Mouse (Mus musculus) bone marrow, adult 2 months (tissue): ENCODE measurements around the gene Tead2. TPM values are rescaled to one million over a fixed set of nuclear protein-coding genes. Genes with fewer than 3 reads are reported as not detected.
"Not testable (repeated sequence)": the region's sequence is repeated elsewhere in the genome, so short reads cannot be mapped to it uniquely, and the experiment has no call there.

Source experiments
- H3K27ac ChIP-seq: fragments of 200-500 bp; 2 replicates; pipeline ENCODE4 v1.5.1; 2012; ENCODE audit warnings: low read depth, mild to moderate bottlenecking, control low read depth, inconsistent platforms, low read length; ENCODE audit not compliant: control insufficient read depth, poor library complexity, insufficient read depth
- H3K4me1 ChIP-seq: fragments of 200-500 bp; 2 replicates; pipeline ENCODE4 v1.6.1; 2011; ENCODE audit warnings: low read length; ENCODE audit not compliant: control insufficient read depth, insufficient read depth
- H3K4me3 ChIP-seq: fragments of 200-500 bp; replicated peaks from 2 replicates; pipeline ENCODE3; 2011; ENCODE audit warnings: mild to moderate bottlenecking, low read depth, low read length, control low read depth; ENCODE audit not compliant: control insufficient read depth
- CTCF ChIP-seq: fragments of 200-500 bp; IDR thresholded peaks from 2 replicates; pipeline ENCODE4 v1.5.1; 2011; ENCODE audit warnings: low read length, control low read depth; ENCODE audit not compliant: control insufficient read depth, insufficient read depth
- POLR2A ChIP-seq: fragments of 200-500 bp; IDR thresholded peaks from 2 replicates; pipeline ENCODE4 v1.6.1; 2011; ENCODE audit warnings: low read depth, mild to moderate bottlenecking, control low read depth, low read length, borderline replicate concordance; ENCODE audit not compliant: control insufficient read depth
- WGBS: fragments of 180-500 bp; shearing (Covaris S2); methylation state at CpG from one replicate; pipeline ENCODE4 v1.1.7; 2018; 5-methylcytosine and 5-hydroxymethylcytosine counted together
- polyA plus RNA-seq: library from polyadenylated mRNA; stranded (reverse); fragments of >200 nt; gene quantifications from 2 replicates; pipeline ENCODE4 v1.2.4, GENCODE M21; 2011; ENCODE audit warnings: low replicate concordance; ENCODE audit not compliant: missing spikeins, insufficient read depth, insufficient read length

Tead2 gene
- 5.0 and 10.9 TPM in 2 replicates for polyA plus RNA-seq

DNA sequence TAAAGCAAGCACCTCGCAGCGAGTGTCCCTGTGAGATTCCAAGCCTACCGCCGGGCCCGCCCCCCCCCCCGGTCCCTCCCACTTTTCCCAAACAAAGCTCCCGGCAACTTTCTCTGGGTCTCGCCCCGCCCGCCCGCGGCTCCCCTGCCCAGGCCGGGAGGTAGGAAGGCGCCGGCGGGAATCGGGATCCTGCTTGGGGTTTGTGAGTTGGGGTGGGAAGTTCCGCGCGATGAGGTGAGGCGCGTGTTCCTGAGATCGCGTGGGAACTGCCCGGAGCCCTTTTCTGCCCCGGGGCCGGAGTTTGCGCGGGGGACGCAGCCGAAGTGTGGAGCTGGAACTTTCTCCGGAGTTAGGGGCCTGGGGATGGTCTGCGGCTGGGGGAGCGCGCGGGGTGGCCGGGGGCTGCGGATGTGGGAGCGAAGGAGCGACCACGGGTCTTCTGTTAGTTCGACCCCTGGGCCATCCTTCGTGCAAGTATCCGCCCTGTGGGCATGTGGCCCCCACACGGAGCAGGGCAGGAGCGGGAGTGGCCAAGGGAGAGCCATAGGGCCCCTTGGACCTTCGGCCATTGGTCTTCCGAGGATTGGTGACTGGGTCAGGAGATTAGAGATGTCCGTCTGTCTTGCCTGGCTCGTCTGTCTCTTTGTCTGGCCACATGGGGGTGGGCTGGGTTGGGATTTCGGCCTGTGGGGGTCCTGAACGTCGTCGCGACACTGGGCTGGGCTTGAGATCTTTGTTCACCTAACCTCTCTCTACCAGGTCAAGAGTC, at the start of gene Tead2:
TSS of gene Tead2 (plus strand) at position 81 of the 769 bp plus-strand sequence.
- Histone ChIP-seq H3K4me1 (peaks cover 6% of the 10 kb centered on the region), H3K4me3 (no peak within 1 kb of the TSS), H3K27ac (no peak within 1 kb of the TSS)
- TF ChIP-seq POLR2A (no peak), CTCF (no peak)
- 5% methylated on average over 54 of the region's 55 CpGs for WGBS

DNA sequence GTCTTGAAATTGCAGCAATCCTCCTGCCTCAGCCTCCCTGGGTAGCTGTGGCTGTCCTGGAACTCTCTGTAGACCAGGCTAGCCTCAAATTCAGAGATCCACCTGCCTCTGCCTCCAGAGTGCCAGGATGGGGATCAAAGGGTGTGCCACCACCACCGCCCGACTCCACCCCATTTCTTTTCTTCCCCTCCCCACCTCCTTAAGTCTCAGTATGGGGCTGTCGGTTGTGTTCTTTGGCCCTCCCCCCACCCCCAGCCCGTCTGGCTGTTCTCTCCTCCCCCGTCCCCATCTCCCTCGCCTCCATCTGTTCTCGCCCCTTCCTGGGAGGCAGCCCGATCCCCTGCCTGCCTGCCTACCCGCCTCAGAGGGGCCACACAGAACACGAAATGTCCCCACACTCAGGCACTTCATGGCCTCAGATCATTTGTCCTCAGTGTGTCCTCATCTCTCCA, 48.6 kb upstream of the Tead2 start:
- no peak for TF ChIP-seq CTCF
- TF ChIP-seq POLR2A: no peak
- WGBS: 31% methylated on average over 10 of the region's 10 CpGs
- H3K27ac ChIP-seq: no peak overlapping the region
- H3K4me3 ChIP-seq: no peak overlapping the region
- H3K4me1 ChIP-seq: no peaks in the 10 kb centered on the region

DNA sequence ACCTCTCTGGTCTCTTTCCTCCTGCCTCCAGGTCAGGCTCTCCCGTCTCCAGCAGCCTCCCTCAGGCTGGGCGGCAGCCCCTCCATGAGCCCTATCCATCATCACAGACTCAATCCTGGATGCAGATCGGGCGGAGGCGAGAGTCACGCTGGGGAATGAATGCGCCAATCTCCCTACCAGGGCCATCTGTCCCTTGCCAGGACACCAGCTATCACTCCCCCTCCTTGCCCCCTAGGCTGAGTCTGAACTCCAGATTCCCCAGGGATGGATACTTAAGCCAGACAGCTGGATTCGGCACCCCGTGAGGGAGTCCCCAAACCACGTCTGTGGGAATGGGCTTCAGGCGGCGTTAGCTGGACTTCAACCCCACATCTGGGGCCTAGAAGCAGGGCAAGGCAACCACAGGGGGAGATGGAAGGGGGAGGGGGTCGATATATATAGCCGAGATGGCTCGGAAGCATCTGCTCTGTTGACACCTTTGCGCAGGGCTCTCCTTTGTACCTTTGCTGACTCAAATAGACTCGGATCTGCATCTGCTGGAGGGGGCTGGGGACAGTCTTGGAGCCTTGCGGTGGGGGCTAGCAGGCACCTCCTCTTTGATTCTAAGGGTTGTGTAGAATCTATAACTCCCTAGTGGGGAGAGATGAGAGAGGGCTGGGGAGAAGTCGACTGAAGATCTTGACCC, 47.6 kb upstream of the Tead2 start:
- no peak for TF ChIP-seq CTCF
- no peak for TF ChIP-seq POLR2A
- 16% methylated on average over 19 of the region's 19 CpGs for WGBS
- H3K4me3 ChIP-seq: no peak overlapping the region
- H3K27ac ChIP-seq: no peak overlapping the region
- no peaks in the 10 kb centered on the region for H3K4me1 ChIP-seq

DNA sequence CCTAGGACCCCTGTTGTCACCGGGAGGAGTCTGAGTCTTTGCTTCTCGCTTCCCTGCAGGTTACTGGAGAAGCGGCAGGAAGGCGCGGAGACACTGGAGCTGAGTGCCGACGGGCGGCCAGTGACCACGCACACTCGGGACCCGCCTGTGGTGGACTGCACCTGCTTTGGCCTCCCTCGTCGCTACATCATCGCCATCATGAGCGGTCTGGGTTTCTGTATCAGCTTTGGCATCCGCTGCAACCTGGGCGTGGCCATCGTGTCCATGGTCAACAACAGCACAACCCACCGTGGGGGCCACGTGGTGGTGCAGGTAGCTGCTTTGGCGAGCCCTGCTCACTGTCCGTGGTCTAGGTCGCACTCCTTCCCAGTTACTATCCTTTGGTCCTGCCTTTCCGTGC, 46.9 kb upstream of the Tead2 start:
- WGBS: 14% methylated on average over 24 of the region's 24 CpGs
- H3K27ac ChIP-seq: no peak overlapping the region
- TF ChIP-seq CTCF (no peak), POLR2A (no peak)
- no peaks in the 10 kb centered on the region for H3K4me1 ChIP-seq
- no peak overlapping the region for H3K4me3 ChIP-seq

DNA sequence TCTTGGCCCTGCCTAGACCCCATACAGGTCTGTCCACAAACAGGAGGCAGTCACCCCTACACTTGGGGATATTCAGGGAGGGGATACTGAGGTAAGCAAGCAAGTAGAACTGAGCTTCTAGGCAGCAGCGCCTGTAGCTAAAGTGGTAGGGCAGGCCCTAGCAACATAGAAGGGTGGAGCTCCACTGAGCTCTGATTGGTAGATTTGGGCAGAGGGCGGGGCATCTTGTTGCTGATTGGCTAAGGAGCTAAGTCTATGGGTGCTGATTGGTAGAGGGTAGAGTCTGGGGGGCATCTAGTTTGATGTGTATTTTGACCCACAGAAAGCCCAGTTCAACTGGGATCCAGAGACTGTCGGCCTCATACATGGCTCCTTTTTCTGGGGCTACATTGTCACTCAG, 46.1 kb upstream of the Tead2 start:
- TF ChIP-seq POLR2A (no peak), CTCF (no peak)
- Histone ChIP-seq H3K4me1 (no peaks in the 10 kb centered on the region; the same call in 1 of the 2 replicates), H3K27ac (no peak overlapping the region), H3K4me3 (no peak overlapping the region)
- WGBS: 80% methylated on average over 3 of the region's 3 CpGs

DNA sequence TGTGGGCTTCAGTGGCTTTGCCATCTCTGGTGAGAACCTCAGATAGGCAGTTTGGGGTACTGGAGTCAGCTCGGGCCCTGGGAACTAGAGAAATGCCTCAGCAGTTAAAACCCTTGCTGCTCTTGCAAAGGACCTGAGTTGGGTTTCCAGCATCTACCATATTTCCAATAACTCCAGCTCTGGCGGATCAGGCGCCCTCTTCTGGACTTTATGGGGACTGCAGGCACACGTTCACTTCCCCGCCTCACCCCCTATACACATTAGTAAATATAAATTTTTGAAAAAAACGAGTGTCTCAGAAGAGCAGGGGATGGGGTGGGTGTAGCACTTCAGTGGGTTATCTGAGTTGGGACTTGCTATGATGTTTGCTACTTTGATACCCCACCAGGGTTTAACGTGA, 42.6 kb upstream of the Tead2 start:
- Histone ChIP-seq H3K4me3 (no peak overlapping the region), H3K27ac (no peak overlapping the region), H3K4me1 (no peaks in the 10 kb centered on the region; the same call in 1 of the 2 replicates)
- TF ChIP-seq CTCF: peak; percentile 55
- no peak for TF ChIP-seq POLR2A
- 43% methylated on average over 7 of the region's 7 CpGs for WGBS

DNA sequence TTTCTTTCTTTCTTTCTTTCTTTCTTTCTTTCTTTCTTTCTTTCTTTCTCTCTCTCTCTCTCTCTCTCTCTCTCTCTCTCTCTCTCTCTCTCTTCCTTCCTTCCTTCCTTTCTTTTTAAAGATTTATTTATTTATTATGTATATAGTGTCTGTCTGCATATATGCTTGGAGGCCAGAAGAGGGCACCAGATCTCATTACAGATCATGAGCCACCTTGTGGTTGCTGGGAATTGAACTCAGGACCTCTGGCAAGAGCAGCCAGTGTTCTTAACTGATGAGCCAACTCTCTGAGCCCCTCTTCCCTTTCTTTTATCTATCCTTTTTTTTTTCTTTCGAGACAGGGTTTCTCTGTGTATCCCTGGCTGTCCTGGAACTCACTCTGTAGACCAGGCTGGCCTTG, 41.8 kb upstream of the Tead2 start:
- 52% methylated on average over 1 of the region's 1 CpGs for WGBS
- 0 out of 2 replicates have a peak, but pooled peaks have one; percentile 28 for TF ChIP-seq CTCF

DNA sequence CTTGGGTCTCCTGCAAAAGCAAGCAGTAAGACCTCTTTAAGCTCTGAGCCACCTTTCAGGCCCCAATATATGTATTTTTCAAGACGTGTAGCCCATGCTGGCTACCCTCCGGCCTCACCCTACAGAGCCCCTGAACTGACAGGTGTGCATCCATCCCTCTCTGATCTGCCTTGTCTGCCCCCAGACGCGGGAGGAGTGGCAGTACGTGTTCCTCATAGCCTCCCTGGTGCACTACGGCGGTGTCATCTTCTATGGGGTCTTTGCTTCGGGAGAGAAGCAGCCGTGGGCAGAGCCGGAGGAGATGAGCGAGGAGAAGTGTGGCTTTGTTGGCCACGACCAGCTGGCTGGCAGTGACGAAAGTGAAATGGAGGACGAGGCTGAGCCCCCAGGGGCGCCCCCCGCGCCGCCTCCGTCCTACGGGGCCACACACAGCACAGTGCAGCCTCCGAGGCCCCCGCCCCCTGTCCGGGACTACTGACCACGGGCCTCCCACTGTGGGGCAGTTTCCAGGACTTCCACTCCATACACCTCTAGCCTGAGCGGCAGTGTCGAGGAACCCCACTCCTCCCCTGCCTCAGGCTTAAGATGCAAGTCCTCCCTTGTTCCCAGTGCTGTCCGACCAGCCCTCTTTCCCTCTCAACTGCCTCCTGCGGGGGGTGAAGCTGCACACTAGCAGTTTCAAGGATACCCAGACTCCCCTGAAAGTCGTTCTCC, 40.8 kb upstream of the Tead2 start:
- Histone ChIP-seq H3K4me1 (no peaks in the 10 kb centered on the region; the same call in 1 of the 2 replicates), H3K27ac (no peak overlapping the region), H3K4me3 (no peak overlapping the region)
- TF ChIP-seq POLR2A: no peak
- no peak for TF ChIP-seq CTCF
- 4% methylated on average over 29 of the region's 29 CpGs for WGBS

More for the DNA sequence above, 41.8 kb upstream of the Tead2 start:
- not testable (repeated sequence) for H3K4me3 ChIP-seq, H3K4me1 ChIP-seq, H3K27ac ChIP-seq
